In the genomic region with DNA sequence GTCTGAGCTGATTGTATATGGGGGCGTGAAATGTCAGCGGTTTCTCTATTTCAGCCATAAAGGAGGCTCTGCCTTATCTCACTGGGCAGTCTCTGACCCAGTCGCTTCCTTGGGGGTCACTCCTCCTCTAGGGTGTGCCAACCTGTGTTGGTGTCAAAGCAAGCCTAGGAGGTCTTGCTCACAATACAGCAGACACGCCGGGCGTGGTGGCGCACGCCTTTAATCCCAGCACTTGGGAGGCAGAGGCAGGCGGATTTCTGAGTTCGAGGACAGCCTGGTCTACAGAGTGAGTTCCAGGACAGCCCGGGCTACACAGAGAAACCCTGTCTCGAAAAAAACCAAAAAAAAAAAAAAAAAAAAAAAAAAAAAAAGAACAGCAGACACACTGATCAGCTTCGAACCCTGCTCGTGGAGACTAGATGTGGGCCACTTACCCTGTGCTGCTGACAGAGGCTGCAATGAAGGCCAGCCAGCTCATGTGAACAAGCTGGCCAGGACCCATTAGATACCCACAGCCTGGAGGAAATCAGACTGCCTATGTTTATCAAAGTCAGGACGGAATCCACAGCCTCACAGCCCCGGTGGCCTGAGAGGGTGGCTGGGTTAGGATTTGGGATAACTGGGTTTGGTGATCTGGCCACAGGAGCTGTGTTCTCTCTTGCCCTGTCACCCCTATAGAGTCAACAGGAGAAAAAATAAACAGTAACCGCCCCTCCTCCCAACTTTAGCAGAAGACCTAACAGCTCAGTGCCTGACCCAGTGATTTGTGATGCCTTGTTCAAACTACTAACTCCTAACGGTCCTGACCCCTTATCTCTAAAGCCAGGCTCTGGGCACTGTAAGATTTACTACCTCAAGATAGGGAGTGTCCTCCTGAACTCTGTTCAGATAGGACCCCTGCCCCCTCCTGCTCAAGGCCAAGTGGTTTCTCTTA, we compare ENCODE assay signal across 17 mouse cellular contexts. TPM values are rescaled to one million over a fixed set of nuclear protein-coding genes. Genes with fewer than 3 reads are reported as not detected.
DNase-seq lines count a peak whose midpoint lies in the region; ATAC-seq and TF ChIP-seq lines count a peak whose summit lies in the region.
"Had no signal": no experiment of that assay in that cellular context is flagged by ENCODE, and none has a peak within 500 bp of the region (broad histone marks: within the 10 kb centered on the region; RNA-seq: fewer than 3 reads in every experiment).

No protein-coding gene starts in this region.

- H3K4me1 ChIP-seq in liver, postnatal 0 days (ENCODE audit: insufficient read depth), result peaks cover 7% of the 10 kb centered on the region
- no peaks in the 10 kb centered on the region for H3K4me1 ChIP-seq in hindbrain, embryonic 11.5 days (replicated peaks; ENCODE audit: control insufficient read depth, insufficient read depth, low read length)
- no peaks in the 10 kb centered on the region for H3K4me1 ChIP-seq in forebrain, embryonic 14.5 days (ENCODE audit: control insufficient read depth, insufficient read depth, low read length)
- H3K4me1 ChIP-seq: limb, embryonic 12.5 days; neural tube, embryonic 12.5 days had no signal

- peak; percentile 46 for TF ChIP-seq EP300 in liver, postnatal 0 days (IDR thresholded peaks at IDR 0.05; ENCODE audit: low read depth)

- peak; percentile 81 for ATAC-seq in liver, postnatal 0 days
- ATAC-seq in hindbrain, embryonic 11.5 days (ENCODE audit: low FRiP score), result no peak
- no peak for ATAC-seq in forebrain, embryonic 14.5 days
- ATAC-seq: forebrain, embryonic 16.5 days had no signal

- H3K27ac ChIP-seq in liver, postnatal 0 days (ENCODE audit: low read depth), result peak overlapping the region; percentile 11; the same call in 1 of the 2 replicates
- H3K27ac ChIP-seq in hindbrain, embryonic 11.5 days (ENCODE audit: low read depth, low read length), result no peak overlapping the region
- no peak overlapping the region for H3K27ac ChIP-seq in forebrain, embryonic 14.5 days (ENCODE audit: low read depth, low read length)
- H3K27ac ChIP-seq: limb, embryonic 12.5 days; neural tube, embryonic 12.5 days had no signal

- TF ChIP-seq CTCF in liver, postnatal 0 days (IDR thresholded peaks at IDR 0.05; ENCODE audit: low read depth), result no peak

- H3K36me3 ChIP-seq in liver, postnatal 0 days (replicated peaks; ENCODE audit: insufficient read depth, low read length), result no peaks in the 10 kb centered on the region
- H3K36me3 ChIP-seq in hindbrain, embryonic 11.5 days (ENCODE audit: control insufficient read depth, insufficient read depth, low read length), result no peaks in the 10 kb centered on the region
- H3K36me3 ChIP-seq in forebrain, embryonic 14.5 days (ENCODE audit: control insufficient read depth, insufficient read depth, low read length), result no peaks in the 10 kb centered on the region
- H3K36me3 ChIP-seq: limb, embryonic 12.5 days; neural tube, embryonic 12.5 days had no signal

- 56% methylated on average over 18 of the region's 18 CpGs for WGBS in liver, postnatal 0 days (ENCODE audit: insufficient replicate concordance)
- 88% methylated on average over 17 of the region's 18 CpGs for WGBS in hindbrain, embryonic 11.5 days
- WGBS in forebrain, embryonic 14.5 days, result 91% methylated on average over 16 of the region's 18 CpGs

- H3K9ac ChIP-seq in liver, postnatal 0 days (replicated peaks), result no peak overlapping the region
- H3K9ac ChIP-seq in hindbrain, embryonic 11.5 days (ENCODE audit: low read depth, low read length), result no peak overlapping the region
- H3K9ac ChIP-seq in forebrain, embryonic 14.5 days (ENCODE audit: low read length), result no peak overlapping the region
- H3K9ac ChIP-seq: limb, embryonic 12.5 days; neural tube, embryonic 12.5 days had no signal

- no peaks in the 10 kb centered on the region for H3K9me3 ChIP-seq in liver, postnatal 0 days (ENCODE audit: low read length)
- H3K9me3 ChIP-seq in hindbrain, embryonic 11.5 days (ENCODE audit: control insufficient read depth, low read length), result no peaks in the 10 kb centered on the region
- H3K9me3 ChIP-seq in forebrain, embryonic 14.5 days (replicated peaks; ENCODE audit: control insufficient read depth, low read length), result no peaks in the 10 kb centered on the region
- H3K9me3 ChIP-seq: limb, embryonic 12.5 days; neural tube, embryonic 12.5 days had no signal

- H3K4me2 ChIP-seq in liver, postnatal 0 days (ENCODE audit: low read depth, low read length), result no peak overlapping the region
- H3K4me2 ChIP-seq in hindbrain, embryonic 11.5 days (replicated peaks; ENCODE audit: low read depth, low read length), result no peak overlapping the region
- H3K4me2 ChIP-seq in forebrain, embryonic 14.5 days (ENCODE audit: low read length), result no peak overlapping the region
- H3K4me2 ChIP-seq: limb, embryonic 12.5 days; neural tube, embryonic 12.5 days had no signal

- H3K4me3 ChIP-seq in liver, postnatal 0 days (ENCODE audit: low read depth, low read length), result no peak overlapping the region
- H3K4me3 ChIP-seq in hindbrain, embryonic 11.5 days (ENCODE audit: low read depth, low read length), result no peak overlapping the region
- H3K4me3 ChIP-seq in forebrain, embryonic 14.5 days (ENCODE audit: low read depth, low read length), result no peak overlapping the region
- H3K4me3 ChIP-seq: limb, embryonic 12.5 days; neural tube, embryonic 12.5 days had no signal

- no peaks in the 10 kb centered on the region for H3K27me3 ChIP-seq in liver, postnatal 0 days (ENCODE audit: insufficient read depth, low read length)
- H3K27me3 ChIP-seq in hindbrain, embryonic 11.5 days (ENCODE audit: control insufficient read depth, insufficient read depth, low read length), result no peaks in the 10 kb centered on the region
- H3K27me3 ChIP-seq in forebrain, embryonic 14.5 days (replicated peaks; ENCODE audit: control insufficient read depth, insufficient read depth, low read length), result no peaks in the 10 kb centered on the region
- H3K27me3 ChIP-seq: limb, embryonic 12.5 days; neural tube, embryonic 12.5 days had no signal

- peak; percentile 30 for DNase-seq in c-Kit-positive CD71-positive TER-119-negative erythroid progenitor cells, embryonic 14.5 days (ENCODE audit: low read depth)
- peak; percentile 17 for DNase-seq in heart, adult 8-10 months (ENCODE audit: low spot score)
- DNase-seq in heart, postnatal 4 days, result peak; percentile 20
- no peak for DNase-seq in liver, postnatal 0 days
- DNase-seq in hindbrain, embryonic 11.5 days (ENCODE audit: low spot score), result no peak
- DNase-seq in forebrain, embryonic 14.5 days (ENCODE audit: low spot score), result no peak
- DNase-seq in spleen, postnatal 10 days (ENCODE audit: low spot score in 2 of 2), result no peak
- DNase-seq: cerebellum, postnatal 36 days; gastrocnemius, postnatal 14 days; kidney, adult 18-20 months; kidney, postnatal 4 days; layer of hippocampus, postnatal 36 days; lung, postnatal 14 days; right cerebral cortex, postnatal 4 days had no signal

RNA-seq across cellular contexts. Expression of gene Cage1, which starts 36.8 kb away (rescaled TPM):
- 1 to 10 TPM; 1.6 to 3.0 (median 2.1) TPM for total RNA-seq in heart, adult 8-10 months (2022)
- total RNA-seq in heart, postnatal 4 days (2021), result 1 to 10 TPM; 1.9 to 2.2 TPM
- 0.69 and 0.76 TPM in 2 replicates for polyA plus RNA-seq in liver, postnatal 0 days (2015; fragmentation: Nextera tagmentation; extraction: Ambion mirVana)
- 1.0 and 1.1 TPM in 2 replicates for polyA plus RNA-seq in hindbrain, embryonic 11.5 days (2014; fragmentation: Nextera tagmentation; extraction: Ambion mirVana)
- polyA plus RNA-seq in forebrain, embryonic 14.5 days (2014; fragmentation: Nextera tagmentation; extraction: Ambion mirVana), result 1.3 and 1.8 TPM in 2 replicates

RNA-seq across cellular contexts. Expression of gene Riok1, which starts 36.8 kb away (rescaled TPM):
- total RNA-seq in heart, adult 8-10 months (2022), result 10 to 100 TPM in 2 of 4 experiments, 1 to 10 TPM in 2; 8.2 to 10.6 (median 9.3) TPM
- total RNA-seq in heart, postnatal 4 days (2021), result 10 to 100 TPM; 20.7 to 20.8 TPM
- polyA plus RNA-seq in liver, postnatal 0 days (2015; fragmentation: Nextera tagmentation; extraction: Ambion mirVana), result 13.4 and 14.6 TPM in 2 replicates
- 48.1 and 51.5 TPM in 2 replicates for polyA plus RNA-seq in hindbrain, embryonic 11.5 days (2014; fragmentation: Nextera tagmentation; extraction: Ambion mirVana)
- polyA plus RNA-seq in forebrain, embryonic 14.5 days (2014; fragmentation: Nextera tagmentation; extraction: Ambion mirVana), result 40.4 and 42.2 TPM in 2 replicates

Comparison
In these comparisons a context has a peak if more than half of its experiments do, and no peak if none do; other contexts are left out.
1. DNase-seq: peak in c-Kit-positive CD71-positive TER-119-negative erythroid progenitor cells, embryonic 14.5 days (single experiment), heart, adult 8-10 months (single experiment) and heart, postnatal 4 days (single experiment); none in liver, postnatal 0 days (single experiment), hindbrain, embryonic 11.5 days (single experiment), forebrain, embryonic 14.5 days (single experiment) and spleen, postnatal 10 days (0 of 2).